9 mouse cellular contexts compared by ENCODE assay signal in the genomic region with DNA sequence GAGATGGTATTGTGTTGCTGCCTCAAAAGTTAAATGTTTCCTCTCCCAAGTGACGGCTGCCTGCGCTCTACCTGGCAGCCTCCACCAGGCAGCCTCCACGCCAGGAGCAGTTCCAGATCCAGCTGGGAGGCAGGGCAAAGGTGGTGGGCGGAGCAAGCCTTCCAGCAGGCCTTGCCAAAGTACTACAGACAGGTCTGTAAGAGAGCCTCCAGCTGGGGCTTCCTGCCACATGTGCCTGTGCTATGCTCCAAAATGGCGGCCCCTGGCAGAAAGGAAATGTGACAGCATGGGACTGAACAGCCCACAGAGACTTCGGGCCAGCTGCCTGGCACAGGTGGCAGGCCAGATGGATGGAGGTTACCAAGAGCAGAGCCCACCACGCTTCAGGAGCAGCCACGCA. TPM values are rescaled to one million over a fixed set of nuclear protein-coding genes. Genes with fewer than 3 reads are reported as not detected.
DNase-seq lines count a peak whose midpoint lies in the region; ATAC-seq and TF ChIP-seq lines count a peak whose summit lies in the region.
"Had no signal": no experiment of that assay in that cellular context is flagged by ENCODE, and none has a peak within 500 bp of the region (broad histone marks: within the 10 kb centered on the region; RNA-seq: fewer than 3 reads in every experiment).

No protein-coding gene starts in this region.

- in situ Hi-C loops in ES-E14 (cut with MboI; ENCODE audit: low sequenced_read_pairs in 2 of 2, unreplicated experiment in 2 of 2), result loop anchor here in 1 of 2 experiments (25.0 kb wide), 1 partner anchor 445 kb away; a partner anchor contains a TSS

- peak; percentile 18 to 21 for DNase-seq in heart, postnatal 10 days
- no peak for DNase-seq in heart, postnatal 4 days
- peak; percentile 63 for DNase-seq in ES-E14 (ENCODE audit: low read depth, low spot score)
- peak; percentile 45 for DNase-seq in cerebellum, adult 9-10 months
- peak; percentile 8 for DNase-seq in large intestine, adult 2 months (ENCODE audit: low read depth, low spot score)
- no peak for DNase-seq in frontal cortex, postnatal 25 days (ENCODE audit: low spot score in 2 of 2)
- DNase-seq in forebrain, embryonic 11.5 days (ENCODE audit: low spot score), result no peak
- no peak for DNase-seq in right cerebral cortex, postnatal 10 days (ENCODE audit: low spot score in 2 of 2)

- peak overlapping the region; percentile 33; the same call in 1 of the 2 replicates for H3K9ac ChIP-seq in ES-E14 (ENCODE audit: insufficient read depth, low read depth, low read length, poor library complexity, severe bottlenecking)
- no peak overlapping the region for H3K9ac ChIP-seq in forebrain, embryonic 11.5 days (ENCODE audit: low read length)

- intact Hi-C loops in heart, postnatal 10 days (cut with DNase I), result no loop called here

- WGBS in large intestine, adult 2 months, result 65% methylated on average over 8 of the region's 8 CpGs
- WGBS in forebrain, embryonic 11.5 days, result 78% methylated on average over 8 of the region's 8 CpGs

- peaks cover 10% of the 10 kb centered on the region; the same call in 1 of the 2 replicates for H3K36me3 ChIP-seq in ES-E14 (ENCODE audit: control insufficient read depth, insufficient read depth, low read length, poor library complexity, severe bottlenecking)
- H3K36me3 ChIP-seq in forebrain, embryonic 11.5 days (ENCODE audit: control insufficient read depth, insufficient read depth, low read length), result no peaks in the 10 kb centered on the region

- H3K27ac ChIP-seq in ES-E14 (ENCODE audit: insufficient read depth, low read depth, low read length, poor library complexity, severe bottlenecking), result 0 out of 2 replicates have a peak overlapping the region, but pooled peaks have one; percentile 9
- H3K27ac ChIP-seq in forebrain, embryonic 11.5 days (ENCODE audit: low read depth, low read length), result no peak overlapping the region
- H3K27ac ChIP-seq: heart, adult 2 months had no signal

- H3K4me2 ChIP-seq in forebrain, embryonic 11.5 days (ENCODE audit: low read depth, low read length, severe bottlenecking), result no peak overlapping the region

- H3K9me3 ChIP-seq in ES-E14 (ENCODE audit: control insufficient read depth, insufficient read depth, low read depth, low read length), result no peaks in the 10 kb centered on the region
- H3K9me3 ChIP-seq in forebrain, embryonic 11.5 days (ENCODE audit: control insufficient read depth, low read length), result no peaks in the 10 kb centered on the region

- H3K27me3 ChIP-seq in forebrain, embryonic 11.5 days (ENCODE audit: control insufficient read depth, insufficient read depth, low read length), result no peaks in the 10 kb centered on the region

- H3K4me3 ChIP-seq in ES-E14 (ENCODE audit: insufficient read depth in 1 of 2, low read depth in 1 of 2, low read length in 2 of 2, poor library complexity in 1 of 2, severe bottlenecking in 1 of 2), result peak overlapping the region; percentile 33 to 58
- H3K4me3 ChIP-seq in forebrain, embryonic 11.5 days (ENCODE audit: low read depth, low read length), result no peak overlapping the region
- H3K4me3 ChIP-seq: heart, adult 2 months had no signal

- ATAC-seq in forebrain, embryonic 11.5 days (replicated peaks; ENCODE audit: low FRiP score), result no peak

- H3K4me1 ChIP-seq in ES-E14 (ENCODE audit: control insufficient read depth in 2 of 2, insufficient read depth in 2 of 2, low read length in 2 of 2, poor library complexity in 1 of 2), result peaks cover 6 to 17% of the 10 kb centered on the region in 2 experiments
- H3K4me1 ChIP-seq in forebrain, embryonic 11.5 days (replicated peaks; ENCODE audit: control insufficient read depth, insufficient read depth, low read length), result no peaks in the 10 kb centered on the region

TF ChIP-seq in ES-E14, 5 proteins besides CTCF, POLR2A, EP300 and RAD21:
- no peak for TF ChIP-seq CHD2 (IDR thresholded peaks at IDR 0.05; ENCODE audit: low read depth, low read length)
- TF ChIP-seq ZNF384 (IDR thresholded peaks at IDR 0.05; ENCODE audit: low read depth, low read length), result no peak
- TF ChIP-seq ZC3H11A (IDR thresholded peaks at IDR 0.05; ENCODE audit: borderline replicate concordance, low read depth, low read length), result peak; percentile 2; the same call in 1 of the 2 replicates
- no peak for TF ChIP-seq MAFK (IDR thresholded peaks at IDR 0.05; ENCODE audit: insufficient read depth, low read depth, low read length)
- no peak for TF ChIP-seq HCFC1 (IDR thresholded peaks at IDR 0.05; ENCODE audit: borderline replicate concordance, insufficient read depth, low read length)

RNA-seq across cellular contexts. Expression of a gene that starts 39.0 kb away (rescaled TPM):
- 10 to 100 TPM; 16.5 to 21.2 TPM for total RNA-seq in heart, postnatal 10 days (2021)
- total RNA-seq in heart, postnatal 4 days (2021), result 10 to 100 TPM; 22.1 to 28.5 TPM
- 47.2 and 47.3 TPM in 2 replicates for total RNA-seq in ES-E14 (2012; rRNA removed)
- 16.8 and 19.7 TPM in 2 replicates for polyA plus RNA-seq in large intestine, adult 2 months (2012; rRNA removed)
- 52.7 and 53.8 TPM in 2 replicates for polyA plus RNA-seq in forebrain, embryonic 11.5 days (2014; fragmentation: Nextera tagmentation; extraction: Ambion mirVana)

RNA-seq across cellular contexts. Expression of a gene that starts 39.1 kb away (rescaled TPM):
- 10 to 100 TPM; 11.1 to 11.8 TPM for total RNA-seq in heart, postnatal 10 days (2021)
- total RNA-seq in heart, postnatal 4 days (2021), result 10 to 100 TPM; 16.2 to 18.6 TPM
- total RNA-seq in ES-E14 (2012; rRNA removed), result 49.6 and 67.7 TPM in 2 replicates
- 18.9 and 20.9 TPM in 2 replicates for polyA plus RNA-seq in large intestine, adult 2 months (2012; rRNA removed)
- polyA plus RNA-seq in forebrain, embryonic 11.5 days (2014; fragmentation: Nextera tagmentation; extraction: Ambion mirVana), result 42.2 and 51.2 TPM in 2 replicates

RNA-seq across cellular contexts. Expression of a gene that starts 49.3 kb away (rescaled TPM):
- 10 to 100 TPM in 1 of 2 experiments, 1 to 10 TPM in 1; 8.4 to 11.6 TPM for total RNA-seq in heart, postnatal 10 days (2021)
- 1 to 10 TPM; 7.2 to 7.8 TPM for total RNA-seq in heart, postnatal 4 days (2021)
- 12.3 and 14.6 TPM in 2 replicates for total RNA-seq in ES-E14 (2012; rRNA removed)
- 7.6 and 8.3 TPM in 2 replicates for polyA plus RNA-seq in large intestine, adult 2 months (2012; rRNA removed)
- 21.0 and 22.3 TPM in 2 replicates for polyA plus RNA-seq in forebrain, embryonic 11.5 days (2014; fragmentation: Nextera tagmentation; extraction: Ambion mirVana)

Comparison
In these comparisons a context has a peak if more than half of its experiments do, and no peak if none do; other contexts are left out.
1. DNase-seq: peak in heart, postnatal 10 days (2 of 2), ES-E14 (single experiment), cerebellum, adult 9-10 months (single experiment) and large intestine, adult 2 months (single experiment); none in heart, postnatal 4 days (single experiment), frontal cortex, postnatal 25 days (0 of 2), forebrain, embryonic 11.5 days (single experiment) and right cerebral cortex, postnatal 10 days (0 of 2).